Mouse (Mus musculus): ENCODE results near the gene Cpt1a.

GRCm38 (mm10) chr19:3368276-3368675 is 46.1 kb downstream of the Cpt1a start:
- TF ChIP-seq CTCF (IDR thresholded peaks at IDR 0.05; ENCODE audit: low read depth) (peak; percentile 22; the same call in 1 of the 2 replicates), EP300 (optimal IDR thresholded peaks at IDR 0.05) (no peak)

All from stomach, postnatal 0 days (tissue).